Mouse (Mus musculus) lung, adult 18-20 months (tissue): ENCODE measurements at regions not wholly inside any gene's neighbourhood (a gene's known extent, or its start where the extent isn't known, plus 50 kb on each side); places are given as distances from the start of the nearest gene placed in this dataset.

Source experiments
- DNase-seq, 2 experiments: peaks; one replicate each; pipeline ENCODE4 v3.0.0; 2022; ENCODE audit warnings: mixed read lengths in 2 of 2

DNA sequence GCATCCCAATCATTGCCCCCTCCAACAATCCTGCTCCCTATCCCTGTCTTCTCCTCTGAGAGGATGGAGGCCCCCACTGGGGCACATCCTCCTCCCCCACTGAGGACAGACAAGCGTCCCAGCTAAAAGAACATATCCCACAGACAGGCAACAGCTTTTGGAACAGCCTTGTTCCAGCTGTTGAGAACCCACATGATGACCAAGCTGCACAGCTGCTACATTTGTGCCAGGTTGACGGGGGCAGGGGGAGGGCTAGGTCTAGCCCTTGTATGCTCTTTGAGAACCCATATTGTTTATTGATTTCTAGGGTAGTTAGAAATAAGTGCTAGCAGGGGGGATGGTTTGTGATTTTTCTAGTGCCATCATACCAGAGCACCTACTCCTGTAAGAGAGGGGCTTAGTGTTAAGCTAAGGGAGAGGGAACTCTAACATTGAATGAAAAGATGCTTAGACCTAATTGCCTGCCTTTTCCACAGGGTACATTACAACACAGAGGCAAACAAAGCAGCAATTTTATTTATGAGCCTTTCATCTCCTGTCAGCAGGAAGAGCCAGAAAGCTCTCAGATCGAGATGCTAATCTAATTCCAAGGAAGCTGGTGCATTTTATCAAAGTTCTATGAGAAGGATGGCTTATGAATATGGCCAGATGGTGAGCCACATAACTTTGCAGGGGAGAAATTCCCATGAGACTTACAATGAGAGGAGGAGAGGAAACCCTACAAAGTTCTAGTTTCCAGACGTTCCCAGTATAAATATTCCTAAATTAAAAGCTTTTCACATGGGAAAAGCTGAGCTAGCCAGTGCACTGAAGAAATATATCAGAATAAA is 137.6 kb upstream of the Zpld1 start:
- no peak for DNase-seq

DNA sequence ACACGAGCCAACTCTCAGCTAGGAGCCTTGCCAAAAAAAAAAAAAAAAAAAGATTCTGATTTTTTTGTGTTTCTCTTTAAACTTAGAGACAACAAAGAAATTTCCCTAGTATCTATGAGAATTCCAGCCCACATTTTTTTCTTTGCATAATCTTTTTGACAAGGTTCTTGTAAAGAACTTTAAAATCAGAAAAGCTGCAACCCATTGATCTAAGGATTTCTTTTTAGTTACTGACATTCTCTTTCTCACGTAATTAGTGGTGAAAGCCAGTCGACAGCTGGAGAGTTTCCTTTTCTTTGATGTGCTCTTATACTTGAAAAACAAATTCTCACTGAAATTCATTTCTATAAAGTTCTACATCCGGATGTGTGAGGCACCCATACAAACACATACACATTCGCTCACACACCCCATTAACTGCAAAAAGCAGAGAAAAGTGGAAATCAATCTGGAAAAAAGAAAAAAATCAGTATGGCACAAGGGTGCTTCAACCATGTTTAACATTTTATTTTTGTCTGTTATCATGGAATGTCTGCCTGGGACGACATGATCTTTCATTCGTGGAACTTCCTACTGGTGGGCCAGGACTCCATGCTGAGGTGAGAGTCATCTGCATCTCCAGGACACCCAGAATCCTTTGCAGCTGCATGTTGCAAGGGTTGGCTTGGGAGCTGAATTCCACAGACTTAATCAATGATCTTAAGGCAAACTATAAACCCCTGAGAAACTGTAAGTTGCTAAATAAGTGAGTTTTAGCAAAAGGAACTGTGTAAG is 124.0 kb upstream of the Zpld1 start:
- peak in 1 of 2 experiments; percentile 4 for DNase-seq

DNA sequence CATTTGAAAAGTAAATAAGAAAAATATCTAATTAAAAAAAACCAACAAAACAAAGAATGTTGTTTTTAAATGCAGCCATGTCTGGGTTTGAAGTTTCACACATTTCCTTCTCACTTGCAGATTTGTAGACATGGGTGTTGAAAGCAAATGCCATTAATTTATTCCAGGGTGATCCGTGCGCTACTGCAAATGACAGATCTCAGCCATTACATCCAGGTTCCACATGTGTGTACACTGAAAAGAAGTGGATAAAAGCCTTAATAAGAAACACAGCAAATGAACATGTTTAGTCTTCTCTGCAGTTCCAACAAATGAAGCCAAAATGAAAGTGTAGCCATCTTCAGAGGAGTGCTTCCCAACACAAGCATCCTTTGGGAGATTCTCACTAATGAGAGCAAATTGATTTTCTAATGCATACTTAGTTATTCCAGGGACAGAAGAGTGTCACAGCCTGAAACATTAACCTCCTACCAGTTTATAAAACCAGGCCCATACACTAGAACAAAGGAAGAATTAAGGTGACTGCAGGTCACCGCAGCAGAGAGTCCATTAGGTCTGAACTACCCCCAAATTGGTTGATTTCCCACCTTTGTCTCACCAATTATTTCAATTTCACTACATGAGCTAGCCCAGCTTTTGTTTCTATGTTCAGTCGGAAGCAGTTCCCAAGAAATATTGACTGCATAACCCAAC is 123.2 kb upstream of the Zpld1 start:
- DNase-seq, result no peak

DNA sequence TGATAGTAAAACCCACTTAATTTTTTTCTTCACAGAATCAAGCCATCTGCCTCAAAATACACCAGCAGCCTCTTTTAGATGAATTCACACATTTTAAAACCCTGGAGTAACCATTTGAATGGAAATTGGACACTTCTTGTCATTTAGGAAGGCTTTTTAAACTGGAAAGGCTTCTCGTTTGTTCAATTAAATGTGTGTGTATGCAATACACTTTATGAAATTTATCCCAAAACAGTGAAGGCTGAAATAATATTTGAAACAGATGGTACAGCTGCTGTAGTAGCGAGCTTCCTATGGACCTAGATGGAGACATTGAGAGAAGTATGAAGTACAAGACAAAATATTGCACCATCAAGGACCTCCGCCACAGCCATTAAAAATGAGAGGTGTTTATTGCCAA is 121.1 kb upstream of the Zpld1 start:
- no peak for DNase-seq

DNA sequence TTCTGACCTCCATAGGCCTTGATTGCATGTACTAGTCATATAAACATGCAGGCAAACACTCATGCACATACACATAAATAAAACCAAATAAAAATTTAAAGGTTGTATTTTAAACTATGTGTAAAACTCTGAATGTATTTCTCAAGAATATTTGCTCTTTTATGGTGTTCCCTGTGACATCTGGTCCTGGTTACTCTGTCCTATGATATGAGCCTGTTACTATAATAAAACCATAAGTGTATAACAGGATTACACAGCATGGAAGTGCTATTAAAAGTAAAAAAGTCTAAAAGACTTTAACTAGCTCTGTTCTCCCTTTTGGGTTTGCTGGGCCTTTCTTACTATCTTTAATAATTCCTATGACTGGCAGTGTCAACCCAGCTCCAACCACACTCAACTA is 103.0 kb upstream of the Zpld1 start:
- no peak for DNase-seq

DNA sequence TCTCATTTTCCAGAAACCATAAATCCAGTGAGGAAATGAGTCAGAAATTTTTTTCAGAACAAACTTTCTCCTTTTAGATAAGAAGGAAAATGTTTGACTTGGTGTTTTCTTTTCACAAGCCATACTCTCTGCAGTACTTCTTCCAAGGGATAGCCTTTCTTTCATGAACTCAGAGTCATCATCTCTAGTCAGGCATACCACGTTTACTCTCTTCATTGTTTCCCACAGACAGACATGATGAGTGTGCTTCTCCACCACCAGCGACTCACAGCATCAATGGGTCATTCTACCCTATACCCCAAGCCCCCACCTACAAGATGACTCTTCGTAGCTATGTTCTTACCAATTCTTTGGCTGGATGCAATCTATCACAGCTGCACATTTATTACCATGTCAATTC is 97.1 kb upstream of the Zpld1 start:
- DNase-seq, result no peak

DNA sequence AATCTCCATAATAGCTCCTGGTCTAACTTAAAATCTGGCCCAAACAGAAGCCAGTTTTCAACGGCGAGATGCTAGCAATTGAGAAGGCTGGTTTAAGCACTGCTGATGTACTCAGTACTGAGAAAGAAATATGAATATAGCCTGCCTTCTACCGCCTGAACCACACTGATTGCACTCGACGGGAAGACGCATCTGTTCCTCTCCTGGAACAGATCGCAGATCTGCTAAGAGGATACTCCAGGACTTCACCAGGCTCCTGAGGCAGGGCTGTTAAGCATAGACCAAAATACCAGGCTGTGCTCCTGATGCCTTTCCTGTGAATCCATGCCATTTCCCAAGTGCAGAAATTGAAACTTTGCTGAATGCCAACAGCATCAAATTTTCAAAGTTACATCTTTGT is 92.6 kb upstream of the Zpld1 start:
- no peak for DNase-seq

DNA sequence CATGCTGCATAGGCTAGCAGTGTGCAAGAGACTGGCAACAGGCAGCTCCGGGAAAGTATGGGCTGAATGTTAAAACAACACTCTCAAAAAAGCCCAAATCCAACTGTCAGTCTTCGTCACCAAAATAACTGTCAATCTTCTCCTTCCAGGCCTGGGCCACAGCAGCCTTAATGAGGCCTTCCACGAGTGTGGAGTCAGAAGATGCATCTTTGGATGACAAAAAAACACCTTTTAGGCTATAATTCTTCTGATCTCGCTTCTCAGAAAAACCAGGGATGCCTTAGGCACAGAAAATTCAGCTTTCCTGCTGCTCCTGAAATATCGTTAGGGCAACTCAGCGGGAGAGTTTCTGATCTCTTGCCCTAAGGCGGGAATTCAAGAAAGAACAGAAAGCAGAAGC is 82.2 kb upstream of the Zpld1 start:
- no peak for DNase-seq

DNA sequence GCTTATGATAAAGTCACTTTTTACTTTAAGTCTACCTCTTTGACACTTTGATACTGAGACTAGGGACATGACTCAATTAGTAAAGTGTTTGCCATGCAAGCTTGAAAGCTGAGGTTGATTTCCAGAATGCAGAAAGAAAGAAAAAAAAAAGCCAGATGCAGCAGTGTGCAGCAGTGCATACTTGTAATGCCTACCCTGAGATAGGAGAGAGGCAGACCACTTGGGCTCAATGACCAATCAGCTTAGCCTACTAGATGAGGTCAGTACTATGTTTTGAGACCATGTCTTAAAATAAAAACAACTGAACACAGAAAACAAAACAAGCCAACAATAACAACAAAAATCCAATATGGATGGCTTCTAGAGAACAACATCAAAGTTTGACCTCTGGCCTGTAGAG is 81.4 kb upstream of the Zpld1 start:
- DNase-seq, result no peak

DNA sequence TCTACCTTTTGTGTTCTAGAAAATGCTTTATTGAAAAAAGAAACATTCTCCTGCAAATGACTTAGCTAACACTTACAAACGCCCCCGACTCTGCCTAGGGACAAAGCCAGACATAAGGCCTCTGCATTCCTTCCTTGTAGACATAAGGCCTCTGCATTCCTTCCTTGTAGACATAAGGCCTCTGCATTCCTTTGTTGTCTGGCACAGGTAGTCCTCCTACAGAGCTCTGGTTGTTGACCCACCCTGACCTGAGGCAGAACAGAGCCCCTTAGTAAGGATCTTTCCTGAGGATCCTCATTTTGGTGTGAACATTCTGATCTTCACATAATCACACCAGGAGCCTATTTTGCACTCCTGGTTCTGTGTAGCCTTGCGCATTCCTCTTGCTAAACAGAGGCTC is 80.9 kb upstream of the Zpld1 start:
- peak; percentile 20 to 42 for DNase-seq

DNA sequence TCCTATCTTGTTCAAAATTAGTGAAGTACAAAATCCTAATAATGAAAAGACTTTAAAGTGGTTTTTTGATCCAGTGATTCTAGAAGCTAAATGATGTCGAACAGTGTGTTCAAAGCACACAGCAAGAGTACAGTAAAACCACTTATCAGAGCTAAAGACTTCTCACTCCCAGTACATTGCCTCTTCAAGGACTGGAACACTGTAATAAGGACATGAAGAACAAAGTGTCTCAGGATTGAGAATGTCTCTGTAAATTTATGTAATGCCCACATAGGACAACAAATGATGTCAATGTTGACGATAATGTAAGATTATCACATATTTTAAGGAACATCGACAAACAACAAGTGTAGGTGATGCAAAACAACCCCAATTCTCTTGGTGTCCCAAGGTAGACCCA is 78.1 kb upstream of the Zpld1 start:
- no peak for DNase-seq

DNA sequence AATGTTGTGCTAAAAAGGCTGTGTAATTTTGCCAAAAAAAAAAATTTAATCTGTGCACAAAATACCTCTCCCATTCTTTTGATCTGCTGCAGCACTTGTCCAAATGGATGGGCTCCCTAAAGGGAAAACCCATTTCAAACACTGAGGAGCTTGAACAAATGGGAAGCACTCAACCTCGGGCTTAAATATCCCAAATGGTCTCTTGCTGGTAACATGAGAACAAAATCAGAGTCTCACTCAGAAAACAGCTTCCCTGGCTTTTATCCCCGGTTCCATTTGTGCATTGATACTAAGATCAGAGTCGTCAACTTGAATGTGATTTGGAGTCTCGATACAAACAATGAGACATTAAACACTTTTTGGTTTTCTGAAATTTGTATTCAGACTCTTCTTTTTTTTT is 59.9 kb upstream of the Zpld1 start:
- no peak for DNase-seq

DNA sequence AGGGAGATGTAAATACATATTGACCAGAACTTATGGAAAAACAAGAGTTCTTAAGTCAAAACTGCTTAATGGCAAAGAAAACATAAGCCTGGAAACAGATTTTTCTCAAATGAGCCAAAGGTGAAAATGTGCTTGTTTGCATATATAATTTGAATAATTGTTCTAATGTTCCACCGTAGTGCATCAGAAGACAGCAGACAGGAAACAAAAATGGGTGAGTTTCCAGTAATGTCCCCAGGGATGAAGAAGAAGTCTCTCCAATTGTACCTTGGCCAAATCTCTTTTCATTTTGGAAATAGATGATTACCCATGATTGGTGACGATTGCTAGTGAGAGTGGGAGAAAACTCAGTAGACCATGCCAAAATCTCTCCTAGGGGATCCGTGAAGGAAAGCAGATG is 58.3 kb upstream of the Zpld1 start:
- no peak for DNase-seq
